Comparison of ENCODE assay signal across 28 mouse cellular contexts in genomic region chr12:94910816-94911215, GRCm38 (mm10).
"Had no signal": no experiment of that assay in that cellular context is flagged by ENCODE, and none has a peak within 500 bp of the region (broad histone marks: within the 10 kb centered on the region; RNA-seq: fewer than 3 reads in every experiment).

No protein-coding gene starts in this region.

- H3K4me3 ChIP-seq: heart, adult 2 months; heart, embryonic 13.5 days; heart, embryonic 15.5 days; hindbrain, embryonic 13.5 days; hindbrain, embryonic 15.5 days; intestine, embryonic 15.5 days; kidney, embryonic 15.5 days; layer of hippocampus, adult 2 months; left cerebral cortex, adult 2 months; limb, embryonic 10.5 days; limb, embryonic 12.5 days; liver, embryonic 13.5 days; liver, embryonic 15.5 days had no signal

- H3K36me3 ChIP-seq: heart, embryonic 13.5 days; heart, embryonic 15.5 days; hindbrain, embryonic 13.5 days; hindbrain, embryonic 15.5 days; intestine, embryonic 15.5 days; kidney, embryonic 15.5 days; limb, embryonic 10.5 days; limb, embryonic 12.5 days; liver, embryonic 13.5 days; liver, embryonic 15.5 days had no signal

- H3K4me1 ChIP-seq: heart, embryonic 13.5 days; heart, embryonic 15.5 days; hindbrain, embryonic 13.5 days; hindbrain, embryonic 15.5 days; intestine, embryonic 15.5 days; kidney, embryonic 15.5 days; limb, embryonic 10.5 days; limb, embryonic 12.5 days; liver, embryonic 13.5 days; liver, embryonic 15.5 days had no signal

- H3K9me3 ChIP-seq: heart, embryonic 13.5 days; heart, embryonic 15.5 days; hindbrain, embryonic 13.5 days; hindbrain, embryonic 15.5 days; intestine, embryonic 15.5 days; kidney, embryonic 15.5 days; limb, embryonic 10.5 days; limb, embryonic 12.5 days; liver, embryonic 13.5 days; liver, embryonic 15.5 days had no signal

- DNase-seq: gastrocnemius, postnatal 14 days; gastrocnemius, postnatal 36 days; heart, adult 11 months; heart, adult 2 months; heart, postnatal 14 days; heart, postnatal 36 days; kidney, adult 18-20 months; kidney, adult 8-10 months; kidney, postnatal 14 days; kidney, postnatal 4 days; liver; liver, embryonic 13.5 days had no signal

- ATAC-seq: inflammation-experienced regulatory T-cells, adult 6 months; intestine, embryonic 15.5 days; intestine, postnatal 0 days had no signal

- H3K27ac ChIP-seq: heart, adult 2 months; heart, embryonic 13.5 days; heart, embryonic 15.5 days; hindbrain, embryonic 13.5 days; hindbrain, embryonic 15.5 days; intestine, embryonic 15.5 days; kidney, embryonic 15.5 days; kidney, postnatal 0 days; layer of hippocampus, adult 2 months; left cerebral cortex, adult 2 months; limb, embryonic 10.5 days; limb, embryonic 12.5 days; liver, embryonic 13.5 days; liver, embryonic 15.5 days had no signal

- H3K4me2 ChIP-seq: heart, embryonic 11.5 days; heart, embryonic 13.5 days; heart, embryonic 15.5 days; hindbrain, embryonic 13.5 days; hindbrain, embryonic 15.5 days; intestine, embryonic 15.5 days; kidney, embryonic 15.5 days; limb, embryonic 12.5 days; liver, embryonic 11.5 days; liver, embryonic 13.5 days; liver, embryonic 15.5 days had no signal

- H3K27me3 ChIP-seq: heart, embryonic 13.5 days; heart, embryonic 15.5 days; hindbrain, embryonic 13.5 days; hindbrain, embryonic 15.5 days; intestine, embryonic 15.5 days; kidney, embryonic 15.5 days; limb, embryonic 12.5 days; liver, embryonic 13.5 days; liver, embryonic 15.5 days had no signal

- H3K9ac ChIP-seq: heart, embryonic 13.5 days; heart, embryonic 15.5 days; hindbrain, embryonic 13.5 days; hindbrain, embryonic 15.5 days; intestine, embryonic 15.5 days; kidney, embryonic 15.5 days; limb, embryonic 12.5 days; liver, embryonic 13.5 days; liver, embryonic 15.5 days had no signal
